Mouse (Mus musculus): ENCODE measurements around the gene Bmp2k.

Gene Bmp2k

GRCm38 (mm10) chr5:97056791-97057450 is 59.4 kb downstream of the Bmp2k start:
- DNase-seq, result no peak

DNA sequence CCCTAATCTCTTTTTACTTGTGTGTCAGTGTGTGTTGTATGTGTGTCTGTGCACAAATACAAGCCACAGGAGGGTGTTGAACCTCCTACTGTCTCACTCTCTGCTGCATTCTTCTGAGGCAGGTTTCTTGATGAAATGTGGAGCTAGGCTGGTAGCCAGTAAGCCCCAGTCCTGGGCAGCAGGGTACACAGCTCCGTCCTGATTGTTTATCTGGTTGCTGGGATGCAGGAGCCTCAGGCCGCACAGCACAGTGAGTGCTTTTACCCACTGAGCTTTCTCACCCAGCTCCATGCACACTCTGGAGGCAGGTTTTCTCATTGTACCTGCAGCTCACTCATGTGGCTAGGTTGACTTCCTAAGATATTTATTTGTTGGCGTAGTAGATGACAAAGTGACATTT is 63.4 kb downstream of the Bmp2k start:
- no peak for DNase-seq

GRCm38 (mm10) chr5:97062041-97062440 is 64.6 kb downstream of the Bmp2k start:
- DNase-seq, result no peak

DNA sequence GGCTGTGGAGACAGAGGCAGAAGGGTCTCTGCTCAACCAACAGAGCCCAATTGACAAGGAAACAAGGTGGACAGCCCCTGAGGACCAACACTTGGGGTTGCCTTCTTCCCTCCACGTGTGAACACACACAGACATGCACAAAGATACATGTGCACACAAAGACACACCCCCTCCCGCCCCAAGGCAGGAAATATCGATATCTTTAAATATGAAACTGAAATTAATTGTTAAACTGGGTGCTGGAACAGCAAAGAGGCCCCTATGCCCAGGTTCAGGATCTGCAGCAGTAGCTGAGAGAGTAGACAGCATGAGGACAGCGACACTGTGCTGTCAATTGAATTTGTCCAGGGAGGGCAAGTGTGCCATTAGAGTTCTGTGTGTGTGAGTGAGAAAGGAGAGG is 68.3 kb downstream of the Bmp2k start:
- no peak for DNase-seq

- DNase-seq, result no peak
Measured at GRCm38 (mm10) chr5:97075476-97076151, 78.1 kb downstream of the Bmp2k start.

DNA sequence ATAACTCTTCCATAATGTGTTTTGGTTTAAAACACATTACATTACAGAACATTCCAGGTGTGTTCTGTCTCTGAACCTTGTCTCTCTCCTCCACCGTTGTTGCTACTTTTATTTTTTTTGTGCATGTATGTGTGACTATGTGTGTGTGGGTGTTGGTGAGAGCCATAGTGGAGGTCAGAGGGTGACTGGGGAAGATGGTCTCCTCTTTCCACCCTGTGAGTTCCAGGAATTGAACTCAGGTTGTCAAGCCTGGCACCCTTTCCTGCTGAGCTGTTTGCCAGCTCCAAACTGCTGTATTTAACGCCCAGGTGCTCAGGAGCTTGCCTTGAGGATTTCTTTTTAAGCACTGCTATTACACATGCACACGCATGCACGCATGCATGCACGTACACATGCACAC is 78.7 kb downstream of the Bmp2k start:
- no peak for DNase-seq

DNA sequence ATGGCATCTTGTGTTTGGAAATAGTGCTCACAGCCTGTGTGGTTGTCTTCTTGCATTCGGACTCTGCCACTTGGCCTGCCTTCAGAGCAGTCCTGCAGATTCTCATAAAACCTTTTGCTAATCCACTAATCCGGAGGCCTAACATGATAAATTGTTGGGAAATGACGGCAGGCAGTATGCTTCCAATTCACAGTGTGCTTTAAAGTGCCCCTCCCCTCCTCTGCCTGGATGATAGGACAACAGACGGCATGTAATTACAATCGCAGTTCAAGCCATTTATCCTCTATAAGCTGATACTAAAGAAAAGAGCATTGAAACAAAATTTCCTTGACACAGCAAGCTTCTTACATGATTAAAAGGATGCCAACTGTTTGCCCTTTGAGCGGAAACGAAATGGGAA is 80.2 kb downstream of the Bmp2k start:
- DNase-seq, result no peak

DNA sequence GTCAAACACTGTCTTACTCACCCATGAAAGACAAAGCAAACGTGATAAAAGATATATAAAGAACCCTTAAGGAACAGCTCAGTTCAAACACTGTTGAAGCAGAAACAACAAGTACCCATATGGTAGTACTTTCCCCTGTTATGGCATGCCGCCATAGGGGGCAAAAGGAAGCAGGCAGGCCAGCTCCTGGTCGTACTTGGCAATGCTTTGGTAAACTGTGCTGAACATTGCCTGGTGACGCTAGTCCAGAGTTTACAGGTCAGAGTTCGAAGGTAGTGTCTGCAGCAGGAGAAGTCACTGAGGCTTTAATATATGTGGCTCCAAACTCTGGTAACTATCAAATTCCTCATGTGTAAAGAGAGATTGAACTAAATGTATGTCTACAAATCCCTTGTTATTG is 81.2 kb downstream of the Bmp2k start:
- DNase-seq, result no peak

GRCm38 (mm10) chr5:97081481-97081880 is 84.0 kb downstream of the Bmp2k start:
- DNase-seq, result no peak

DNA sequence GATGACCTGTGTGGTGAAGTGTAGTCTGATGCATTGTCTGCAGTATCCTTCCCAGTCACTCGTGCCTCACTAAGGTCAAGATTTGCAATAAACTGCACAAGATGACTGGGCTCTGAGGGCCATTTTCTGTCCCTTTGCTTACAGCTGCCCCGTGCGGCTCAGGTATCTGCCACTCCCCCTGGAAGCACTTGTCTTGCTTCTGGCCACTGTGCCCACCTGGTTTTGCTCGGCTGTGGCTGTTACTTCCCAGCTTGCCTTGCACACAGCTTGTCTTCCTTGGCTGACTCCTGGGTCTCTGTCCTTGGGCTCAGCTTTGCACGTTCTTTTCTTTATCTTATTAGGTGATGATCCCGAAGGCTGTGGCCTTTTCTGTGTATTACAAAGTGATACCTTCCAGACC is 86.2 kb downstream of the Bmp2k start:
- no peak for DNase-seq

DNA sequence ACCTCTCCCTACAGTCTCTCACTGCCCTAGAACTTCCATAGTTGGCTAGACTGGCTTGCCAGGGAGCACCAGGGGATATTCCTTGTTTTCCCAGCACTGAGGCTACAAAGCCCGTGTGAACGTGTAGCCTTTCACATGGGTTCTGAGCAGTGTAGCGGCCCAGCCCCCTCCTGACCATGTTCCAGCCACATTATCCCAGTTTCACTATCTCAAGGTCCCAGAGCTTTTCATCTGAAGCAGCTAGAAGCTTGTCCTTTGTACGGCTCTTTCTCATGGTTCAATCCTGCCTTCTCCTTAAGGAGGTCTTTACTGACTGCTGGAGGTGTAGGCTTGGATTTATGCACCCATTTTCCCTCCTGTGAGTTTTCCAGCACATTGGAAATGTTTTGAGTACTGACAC is 87.1 kb downstream of the Bmp2k start:
- no peak for DNase-seq

- no peak for DNase-seq
Measured at GRCm38 (mm10) chr5:97085071-97085470, 87.6 kb downstream of the Bmp2k start.

DNA sequence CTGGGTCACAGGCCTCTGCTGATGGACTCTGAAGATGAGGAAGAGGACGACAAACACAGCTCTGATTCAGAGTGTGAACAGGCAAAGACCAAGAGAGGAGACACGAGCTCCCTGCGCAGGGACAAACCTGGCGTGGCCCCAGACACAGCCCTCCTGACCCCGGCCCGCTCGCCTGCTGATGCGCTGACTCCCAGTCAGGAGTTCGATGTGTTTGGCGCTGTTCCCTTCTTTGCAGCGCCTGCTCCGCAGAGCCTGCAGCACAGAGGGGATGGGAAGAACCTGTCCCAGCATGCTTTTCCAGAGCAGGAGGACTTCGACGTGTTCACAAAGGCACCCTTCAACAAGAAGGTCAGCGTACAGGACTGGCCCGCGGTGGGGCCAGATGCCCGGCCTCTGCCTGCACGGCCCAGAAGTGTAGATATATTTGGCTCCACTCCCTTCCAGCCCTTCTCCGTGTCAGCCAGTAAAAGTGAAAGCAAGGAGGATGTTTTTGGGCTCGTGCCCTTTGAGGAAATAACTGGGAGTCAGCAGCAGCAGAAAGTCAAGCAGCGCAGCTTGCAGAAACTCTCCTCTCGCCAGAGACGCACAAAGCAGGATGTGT is 89.6 kb downstream of the Bmp2k start:
- no peak for DNase-seq

- DNase-seq, result no peak
Measured at GRCm38 (mm10) chr5:97087746-97088145, 90.3 kb downstream of the Bmp2k start.

GRCm38 (mm10) chr5:97088231-97088630 is 90.7 kb downstream of the Bmp2k start:
- no peak for DNase-seq

GRCm38 (mm10) chr5:97089426-97089825 is 91.9 kb downstream of the Bmp2k start:
- DNase-seq, result no peak

- no peak for DNase-seq
Measured at GRCm38 (mm10) chr5:97090034-97090784, 92.7 kb downstream of the Bmp2k start.

- DNase-seq, result no peak
Measured at GRCm38 (mm10) chr5:97092970-97093369, 95.5 kb downstream of the Bmp2k start.

DNA sequence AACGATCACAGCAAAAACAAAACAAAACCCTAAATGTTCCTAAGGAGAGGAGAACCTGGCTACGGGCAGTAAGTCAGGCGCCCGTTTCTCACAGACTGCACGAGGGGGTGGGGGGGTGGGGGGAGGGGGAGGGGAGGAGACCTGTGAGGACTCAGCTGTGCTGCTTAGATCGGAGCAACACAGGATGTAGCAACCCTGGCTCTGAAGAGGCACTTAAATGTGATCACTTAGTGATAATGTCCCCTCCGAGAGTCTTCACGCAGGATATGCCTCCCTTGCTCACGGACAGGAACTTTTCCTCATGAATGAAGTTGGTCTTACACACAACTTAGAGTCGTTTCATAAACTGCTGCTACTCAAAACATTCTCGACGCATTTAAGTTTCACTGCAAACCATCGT is 97.8 kb downstream of the Bmp2k start:
- DNase-seq, result no peak

DNA sequence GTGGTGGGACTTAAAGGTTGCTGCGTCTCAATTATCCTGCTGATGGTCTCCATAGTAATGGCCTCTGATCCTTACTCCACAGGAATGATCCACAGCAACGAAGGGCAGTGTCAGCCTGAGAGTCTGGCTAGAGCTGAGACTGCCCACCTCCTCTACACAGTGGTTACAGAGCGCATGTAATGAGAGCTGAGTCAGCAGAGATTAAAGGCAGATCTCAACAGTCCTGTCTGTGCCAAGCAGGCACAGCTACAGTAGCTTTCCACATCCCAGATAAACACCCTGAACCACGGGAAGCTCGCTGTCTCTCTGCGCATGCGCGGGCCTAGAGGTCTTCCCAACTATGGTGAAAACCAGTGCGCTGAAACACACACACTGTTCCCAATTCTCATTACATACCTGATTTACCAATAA is 100.1 kb downstream of the Bmp2k start:
- peak; percentile 24 for DNase-seq

DNA sequence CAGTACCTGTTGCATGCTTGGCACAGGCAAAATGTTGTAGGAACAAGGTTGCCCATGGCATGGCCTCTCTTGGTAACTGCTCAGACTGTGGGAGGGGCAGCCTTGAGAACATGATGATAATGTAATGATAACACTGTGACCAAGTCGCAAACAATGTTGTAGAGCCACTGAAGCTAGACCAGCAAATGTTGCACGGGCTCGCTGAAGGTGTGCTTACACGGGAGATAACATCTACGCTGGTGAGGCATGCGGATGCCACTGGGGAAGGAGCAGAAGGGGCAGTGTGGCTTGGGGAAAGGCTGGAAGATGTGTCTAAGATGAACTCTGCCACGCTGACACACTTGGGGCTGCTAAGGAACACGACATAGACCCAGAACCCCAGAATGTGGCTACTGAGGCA is 102.5 kb downstream of the Bmp2k start:
- no peak for DNase-seq

DNA sequence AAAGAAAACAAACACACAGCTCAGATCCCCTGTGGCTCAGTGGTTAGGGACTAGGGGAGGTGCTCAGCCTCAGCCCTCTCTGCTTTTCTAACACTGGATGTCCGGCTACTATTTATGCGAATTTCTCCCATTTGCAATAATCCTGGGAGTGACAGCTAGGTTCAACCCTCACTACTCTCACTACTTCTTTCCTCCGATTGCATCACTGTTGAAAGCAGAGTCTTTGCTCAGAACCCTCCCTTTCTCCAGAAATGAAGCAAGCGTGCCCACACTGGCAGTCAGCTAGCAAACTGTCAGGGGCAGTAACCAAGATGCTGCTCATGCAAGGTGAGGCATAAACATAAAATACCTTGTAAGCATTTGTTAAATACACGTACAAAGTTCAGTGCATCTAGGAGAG is 110.8 kb downstream of the Bmp2k start:
- no peak for DNase-seq

- DNase-seq, result no peak
Measured at GRCm38 (mm10) chr5:97110133-97110532, 112.6 kb downstream of the Bmp2k start.

- DNase-seq, result no peak
Measured at GRCm38 (mm10) chr5:97110697-97111096, 113.2 kb downstream of the Bmp2k start.

Data from embryo, embryonic 11 days (tissue).